Mouse (Mus musculus): ENCODE measurements around the gene Tmem176b.

DNA sequence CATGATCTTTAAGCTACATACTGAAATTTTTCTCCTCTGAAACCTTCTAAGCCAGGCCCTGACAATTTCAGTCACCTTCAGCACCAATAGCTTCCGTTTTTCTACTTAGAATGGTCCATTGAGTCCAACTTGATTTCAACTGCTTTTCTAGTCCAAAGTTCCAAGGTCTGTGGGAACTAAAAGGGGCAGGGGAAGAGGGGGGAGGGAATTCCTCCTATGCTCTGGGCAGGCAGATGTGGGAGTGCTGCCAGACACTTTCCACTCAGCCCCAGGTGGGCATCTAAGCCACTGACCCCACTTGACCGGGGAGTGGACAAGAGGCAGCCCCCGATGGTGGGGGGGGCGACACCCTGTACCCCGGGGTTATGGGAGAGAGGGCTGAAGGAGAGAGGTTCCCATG lies 37.0 kb downstream of the Tmem176b start:
- TF ChIP-seq CTCF (conservative IDR thresholded peaks at IDR 0.05; ENCODE audit: insufficient read depth, insufficient read length, low read depth, low read length) (no peak), POLR2A (IDR thresholded peaks at IDR 0.05; ENCODE audit: low read depth, low read length) (no peak)
